Mouse (Mus musculus) limb, embryonic 14.5 days (tissue): Measurements from ENCODE around the gene L2hgdh. TPM values are rescaled to one million over a fixed set of nuclear protein-coding genes. Genes with fewer than 3 reads are reported as not detected.

ENCODE experiments used
- ATAC-seq: fragments of 200-750 bp; cut with Nextera tagmentation; 2 replicates; pipeline ENCODE4 v1.8.0; 2017; ENCODE audit warnings: low read depth, moderate number of reproducible peaks, moderate TSS enrichment; ENCODE audit not compliant: low FRiP score
- DNase-seq: peaks from one replicate; pipeline ENCODE4 v3.0.0-alpha.2; 2015; ENCODE audit warnings: low spot score
- H3K27ac ChIP-seq: fragments of 300-500 bp; sonication (generic); replicated peaks from 2 replicates; pipeline ENCODE4 v1.5.1; 2014; ENCODE audit warnings: low read depth, mild to moderate bottlenecking, low read length, moderate library complexity, mixed read lengths
- H3K27me3 ChIP-seq: fragments of 300-500 bp; sonication (generic); 2 replicates; pipeline ENCODE4 v1.6.1; 2014; ENCODE audit warnings: low read length, mixed read lengths; ENCODE audit not compliant: control insufficient read depth, insufficient read depth
- H3K36me3 ChIP-seq: fragments of 300-500 bp; sonication (generic); 2 replicates; pipeline ENCODE4 v1.6.1; 2014; ENCODE audit warnings: mild to moderate bottlenecking, low read length, moderate library complexity, mixed read lengths; ENCODE audit not compliant: control insufficient read depth, insufficient read depth
- H3K4me1 ChIP-seq: fragments of 300-500 bp; sonication (generic); 2 replicates; pipeline ENCODE4 v1.6.1; 2014; ENCODE audit warnings: antibody characterized with exemption, low read length, mixed read lengths; ENCODE audit not compliant: control insufficient read depth, insufficient read depth
- H3K4me2 ChIP-seq: fragments of 300-500 bp; sonication (generic); replicated peaks from 2 replicates; pipeline ENCODE4 v1.6.1; 2014; ENCODE audit warnings: low read depth, mild to moderate bottlenecking, low read length, moderate library complexity; ENCODE audit not compliant: severe bottlenecking
- H3K4me3 ChIP-seq: fragments of 300-500 bp; sonication (generic); replicated peaks from 2 replicates; pipeline ENCODE4 v1.5.1; 2014; ENCODE audit warnings: low read length
- H3K9ac ChIP-seq: fragments of 300-500 bp; sonication (generic); 2 replicates; pipeline ENCODE4 v1.6.1; 2014; ENCODE audit warnings: mild to moderate bottlenecking, low read depth, low read length, moderate library complexity; ENCODE audit not compliant: severe bottlenecking
- H3K9me3 ChIP-seq: fragments of 300-500 bp; sonication (generic); 2 replicates; pipeline ENCODE4 v1.6.1; 2016; ENCODE audit warnings: low read length; ENCODE audit not compliant: control insufficient read depth
- POLR2A ChIP-seq: fragments of 200-500 bp; IDR thresholded peaks from 2 replicates; pipeline ENCODE4 v1.8.0; 2012; ENCODE audit warnings: inconsistent platforms, mild to moderate bottlenecking, moderate library complexity, borderline replicate concordance; ENCODE audit not compliant: insufficient read depth, insufficient read length; ENCODE audit errors: extremely low read depth
- WGBS: fragments of 180-500 bp; shearing (Covaris S2); extraction: QIAGEN DNeasy Blood & Tissue Kit; methylation state at CpG from one replicate; pipeline ENCODE4 v1.1.7; 2014; 5-methylcytosine and 5-hydroxymethylcytosine counted together
- polyA plus RNA-seq, 2 experiments: library from polyadenylated mRNA; depleted of rRNA in 1 of 2; stranded (reverse) in 1 of 2; unstranded in 1 of 2; fragments of >200 nt; fragmentation: Nextera tagmentation in 1 of 2; extraction: Ambion mirVana in 1 of 2; gene quantifications; 2 replicates each; pipeline versions ENCODE4 v1.2.1 to v1.2.3; 2012 to 2014

Gene L2hgdh
- polyA plus RNA-seq (2012; rRNA removed) (14.7 and 14.9 TPM in 2 replicates), polyA plus RNA-seq (2014; fragmentation: Nextera tagmentation; extraction: Ambion mirVana) (14.5 and 17.4 TPM in 2 replicates)

DNA sequence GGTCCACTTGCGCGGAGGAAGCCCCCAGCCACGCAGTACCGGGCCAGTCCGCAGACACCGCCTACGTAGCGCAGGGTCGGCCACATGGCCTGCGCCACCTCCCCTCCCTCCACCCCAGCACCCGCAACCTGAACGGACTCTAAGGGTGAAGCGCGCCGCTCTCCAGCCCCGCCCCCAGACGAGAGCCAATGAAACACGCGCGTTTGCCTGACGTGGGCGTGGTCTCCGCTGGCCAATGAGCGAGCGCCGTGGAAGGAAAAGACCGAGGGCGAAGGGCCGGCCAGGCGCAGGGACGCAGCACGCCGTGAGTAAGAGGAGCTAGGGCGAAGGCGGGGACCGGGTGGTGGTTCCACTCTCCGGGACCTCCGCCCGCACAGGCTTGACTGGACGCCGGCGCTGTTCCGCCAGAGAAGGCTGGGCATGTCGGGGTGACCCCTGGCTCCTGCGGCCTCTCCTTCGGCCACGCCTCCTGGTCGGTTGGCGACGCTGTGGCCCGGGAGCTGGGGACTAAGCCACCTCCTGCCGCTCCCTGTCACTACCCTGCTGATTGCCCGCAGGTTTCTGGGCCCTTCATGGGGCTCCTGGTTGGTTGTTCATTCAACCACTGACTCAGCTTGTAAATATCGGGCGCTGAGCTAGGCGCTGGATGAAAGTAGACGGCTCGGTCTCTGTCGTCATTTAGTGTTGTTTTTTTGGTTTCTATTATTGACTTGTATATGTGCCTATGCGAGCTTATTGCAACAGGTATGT lies at the start of gene L2hgdh, which contains the start of gene Atp5s:
Gene L2hgdh, minus strand, starts transcription at position 163 of the 750 bp plus-strand sequence.
Gene Atp5s, plus strand, starts transcription at position 240 of the 750 bp plus-strand sequence.
- H3K9me3 ChIP-seq: peaks cover 2% of the 10 kb centered on the region; the same call in 1 of the 2 replicates
- under 1% methylated on average over 48 of the region's 60 CpGs for WGBS
- peaks cover 15% of the 10 kb centered on the region for H3K4me1 ChIP-seq
- H3K4me3 ChIP-seq: peak within 1 kb of the TSS; percentile 78
- peaks cover 11% of the 10 kb centered on the region for H3K36me3 ChIP-seq
- peak; percentile 97 for ATAC-seq
- H3K4me2 ChIP-seq: peak within 1 kb of the TSS; percentile 68
- H3K27me3 ChIP-seq: no peaks in the 10 kb centered on the region
- H3K27ac ChIP-seq: peak within 1 kb of the TSS; percentile 80
- TF ChIP-seq POLR2A: no peak; the same call in none of the 2 replicates
- peak; percentile 93 for DNase-seq
- H3K9ac ChIP-seq: peak within 1 kb of the TSS; percentile 68

DNA sequence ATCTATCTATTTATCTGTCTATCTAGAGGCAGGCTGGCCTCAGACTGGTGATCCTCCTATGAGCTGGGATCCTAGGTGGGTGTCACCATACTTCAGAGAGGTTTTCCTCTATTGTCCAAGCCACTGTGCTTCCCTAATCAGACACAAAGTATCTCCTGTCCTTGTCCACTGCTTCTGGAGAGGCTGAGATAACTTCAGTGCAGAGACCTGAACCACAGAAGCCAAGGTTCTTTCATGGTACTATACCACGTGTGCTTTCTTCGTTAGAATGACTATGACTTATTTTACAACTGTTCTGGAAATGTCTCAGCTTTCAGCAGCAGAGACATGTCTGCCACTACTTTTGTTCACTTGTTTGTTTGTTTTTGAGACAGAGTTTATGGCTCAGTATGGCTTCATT lies 44.2 kb upstream of the L2hgdh start:
- Histone ChIP-seq H3K27ac (no peak overlapping the region), H3K9ac (no peak overlapping the region), H3K4me3 (no peak overlapping the region), H3K27me3 (no peaks in the 10 kb centered on the region), H3K4me1 (0 out of 2 replicates have a peak, but pooled peaks cover 3% of the 10 kb centered on the region), H3K4me2 (no peak overlapping the region), H3K36me3 (no peaks in the 10 kb centered on the region), H3K9me3 (no peaks in the 10 kb centered on the region)
- DNase-seq (no peak), ATAC-seq (no peak)
- WGBS: 54% methylated on average over 2 of the region's 2 CpGs
- TF ChIP-seq POLR2A: no peak

- no peak overlapping the region for H3K9ac ChIP-seq
- H3K4me1 ChIP-seq: 0 out of 2 replicates have a peak, but pooled peaks cover 3% of the 10 kb centered on the region
- no peak overlapping the region for H3K4me2 ChIP-seq
- H3K9me3 ChIP-seq: no peaks in the 10 kb centered on the region
- ATAC-seq (no peak), DNase-seq (no peak)
- WGBS: 52% methylated on average over 9 of the region's 9 CpGs
- H3K27me3 ChIP-seq: no peaks in the 10 kb centered on the region
- no peaks in the 10 kb centered on the region for H3K36me3 ChIP-seq
- no peak overlapping the region for H3K27ac ChIP-seq
- H3K4me3 ChIP-seq: no peak overlapping the region
- TF ChIP-seq POLR2A: no peak
Measured at GRCm38 (mm10) chr12:69767476-69768258, 43.0 kb upstream of the L2hgdh start.

GRCm38 (mm10) chr12:69766185-69766904 lies 41.7 kb upstream of the L2hgdh start:
- ATAC-seq: no peak
- Histone ChIP-seq H3K9ac (no peak overlapping the region), H3K27me3 (no peaks in the 10 kb centered on the region), H3K4me1 (0 out of 2 replicates have a peak, but pooled peaks cover 3% of the 10 kb centered on the region), H3K9me3 (no peaks in the 10 kb centered on the region), H3K4me3 (no peak overlapping the region), H3K36me3 (no peaks in the 10 kb centered on the region), H3K27ac (no peak overlapping the region), H3K4me2 (no peak overlapping the region)
- TF ChIP-seq POLR2A: no peak
- DNase-seq: no peak
- WGBS: 85% methylated on average over 10 of the region's 10 CpGs
